Mouse (Mus musculus): ENCODE results near the gene Gm3594. TPM values are rescaled to one million over a fixed set of nuclear protein-coding genes. Genes with fewer than 3 reads are reported as not detected.
"Not testable (repeated sequence)": the region's sequence is repeated elsewhere in the genome, so short reads cannot be mapped to it uniquely, and the experiment has no call there.

The Gm3594 gene
- not detected in 2 replicates for total RNA-seq (2012; rRNA removed)
- total RNA-seq (2014; rRNA removed), result not detected in 2 replicates
- polyA plus RNA-seq (2012; ENCODE audit: insufficient read length, low read depth), result not detected in 2 replicates

DNA sequence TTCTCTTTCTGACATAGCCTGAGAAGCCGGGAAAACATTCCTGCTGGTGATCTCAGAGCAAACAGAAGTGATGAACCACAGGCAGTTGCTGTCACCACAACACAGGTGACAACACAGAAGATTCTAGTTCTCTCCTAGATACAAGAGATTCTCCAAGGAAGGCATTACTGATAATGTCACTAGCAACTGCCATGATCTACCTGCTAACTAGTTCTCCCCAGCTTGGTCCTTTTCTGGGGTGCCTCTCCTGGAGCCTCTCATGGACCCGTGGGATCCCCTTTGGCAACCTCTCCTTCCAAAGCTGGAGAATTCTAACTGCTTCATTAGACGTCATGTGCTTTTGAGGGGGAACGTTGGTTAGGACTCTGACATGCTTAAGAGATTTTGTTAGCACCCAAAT lies at the start of gene Gm3594:
Gm3594 (minus strand) TSS at position 101 of the 400 bp plus-strand sequence.
- H3K4me1 ChIP-seq (ENCODE audit: control insufficient read depth in 1 of 2, insufficient read depth in 2 of 2); H3K27ac ChIP-seq (ENCODE audit: insufficient read depth, low read depth); H3K9ac ChIP-seq (ENCODE audit: insufficient read depth, low read depth); H3K9me3 ChIP-seq (replicated peaks; ENCODE audit: low read length); H3K4me3 ChIP-seq (replicated peaks in 1 of 3; ENCODE audit: low read depth in 2 of 3, low read length in 2 of 3, poor library complexity in 1 of 3); H3K27me3 ChIP-seq (replicated peaks); in situ Hi-C loops (cut with MboI; ENCODE audit: low pct_ligation_motif_present, low pct_unique_long_range_greater_than_20kb, low sequenced_read_pairs); DNase-seq (ENCODE audit: extremely low read depth); H3K36me3 ChIP-seq (replicated peaks in 1 of 2; ENCODE audit: control insufficient read depth in 1 of 2, insufficient read depth in 1 of 2, low read length in 1 of 2); dilution Hi-C loops (cut with MboI; ENCODE audit: extremely low pct_ligation_motif_present, extremely low pct_unique_long_range_greater_than_20kb, low sequenced_read_pairs); H3K79me2 ChIP-seq (replicated peaks; ENCODE audit: control insufficient read depth, extremely low read depth, insufficient read depth, poor library complexity, severe bottlenecking); H3K4me2 ChIP-seq (ENCODE audit: insufficient read depth, low read depth, poor library complexity, severe bottlenecking): not testable (repeated sequence)

DNA sequence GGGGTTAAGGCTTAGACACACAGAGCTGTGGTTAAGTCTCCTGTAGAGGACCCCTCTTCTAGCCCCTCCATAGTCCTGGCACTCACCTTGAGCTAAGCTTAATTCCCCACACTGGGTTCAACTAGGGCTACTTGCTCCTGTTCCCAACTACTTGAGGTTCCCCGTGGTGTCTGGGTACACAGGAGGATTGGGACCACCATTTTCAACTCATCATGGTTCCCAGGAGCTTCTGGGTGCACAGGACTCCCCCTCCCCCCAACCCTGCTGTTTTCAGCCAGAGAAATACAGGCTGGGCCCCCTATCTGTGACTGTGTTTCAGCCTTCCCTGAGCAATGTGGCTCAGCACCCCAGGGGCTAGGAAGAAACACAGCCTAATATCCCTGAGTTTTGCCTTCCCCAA lies 41.9 kb upstream of the Gm3594 start:
- dilution Hi-C loops (cut with MboI; ENCODE audit: extremely low pct_ligation_motif_present, extremely low pct_unique_long_range_greater_than_20kb, low sequenced_read_pairs); H3K4me1 ChIP-seq (ENCODE audit: control insufficient read depth in 1 of 2, insufficient read depth in 2 of 2); DNase-seq (ENCODE audit: extremely low read depth); H3K9ac ChIP-seq (ENCODE audit: insufficient read depth, low read depth); H3K79me2 ChIP-seq (replicated peaks; ENCODE audit: control insufficient read depth, extremely low read depth, insufficient read depth, poor library complexity, severe bottlenecking); H3K27me3 ChIP-seq (replicated peaks); H3K27ac ChIP-seq (ENCODE audit: insufficient read depth, low read depth); H3K9me3 ChIP-seq (replicated peaks; ENCODE audit: low read length); H3K4me3 ChIP-seq (replicated peaks in 1 of 3; ENCODE audit: low read depth in 2 of 3, low read length in 2 of 3, poor library complexity in 1 of 3); H3K36me3 ChIP-seq (replicated peaks in 1 of 2; ENCODE audit: control insufficient read depth in 1 of 2, insufficient read depth in 1 of 2, low read length in 1 of 2); H3K4me2 ChIP-seq (ENCODE audit: insufficient read depth, low read depth, poor library complexity, severe bottlenecking); in situ Hi-C loops (cut with MboI; ENCODE audit: low pct_ligation_motif_present, low pct_unique_long_range_greater_than_20kb, low sequenced_read_pairs): not testable (repeated sequence)

GRCm38 (mm10) chr14:6485541-6485940 lies 41.1 kb upstream of the Gm3594 start:
- DNase-seq (ENCODE audit: extremely low read depth); H3K4me3 ChIP-seq (replicated peaks in 1 of 3; ENCODE audit: low read depth in 2 of 3, low read length in 2 of 3, poor library complexity in 1 of 3); H3K27me3 ChIP-seq (replicated peaks); H3K4me2 ChIP-seq (ENCODE audit: insufficient read depth, low read depth, poor library complexity, severe bottlenecking); H3K9me3 ChIP-seq (replicated peaks; ENCODE audit: low read length); H3K27ac ChIP-seq (ENCODE audit: insufficient read depth, low read depth); in situ Hi-C loops (cut with MboI; ENCODE audit: low pct_ligation_motif_present, low pct_unique_long_range_greater_than_20kb, low sequenced_read_pairs); H3K4me1 ChIP-seq (ENCODE audit: control insufficient read depth in 1 of 2, insufficient read depth in 2 of 2); H3K79me2 ChIP-seq (replicated peaks; ENCODE audit: control insufficient read depth, extremely low read depth, insufficient read depth, poor library complexity, severe bottlenecking); H3K9ac ChIP-seq (ENCODE audit: insufficient read depth, low read depth); H3K36me3 ChIP-seq (replicated peaks in 1 of 2; ENCODE audit: control insufficient read depth in 1 of 2, insufficient read depth in 1 of 2, low read length in 1 of 2); dilution Hi-C loops (cut with MboI; ENCODE audit: extremely low pct_ligation_motif_present, extremely low pct_unique_long_range_greater_than_20kb, low sequenced_read_pairs): not testable (repeated sequence)

- H3K4me1 ChIP-seq (ENCODE audit: control insufficient read depth in 1 of 2, insufficient read depth in 2 of 2); H3K4me2 ChIP-seq (ENCODE audit: insufficient read depth, low read depth, poor library complexity, severe bottlenecking); dilution Hi-C loops (cut with MboI; ENCODE audit: extremely low pct_ligation_motif_present, extremely low pct_unique_long_range_greater_than_20kb, low sequenced_read_pairs); H3K27me3 ChIP-seq (replicated peaks); H3K79me2 ChIP-seq (replicated peaks; ENCODE audit: control insufficient read depth, extremely low read depth, insufficient read depth, poor library complexity, severe bottlenecking); DNase-seq (ENCODE audit: extremely low read depth); H3K27ac ChIP-seq (ENCODE audit: insufficient read depth, low read depth); H3K9me3 ChIP-seq (replicated peaks; ENCODE audit: low read length); in situ Hi-C loops (cut with MboI; ENCODE audit: low pct_ligation_motif_present, low pct_unique_long_range_greater_than_20kb, low sequenced_read_pairs); H3K4me3 ChIP-seq (replicated peaks in 1 of 3; ENCODE audit: low read depth in 2 of 3, low read length in 2 of 3, poor library complexity in 1 of 3); H3K36me3 ChIP-seq (replicated peaks in 1 of 2; ENCODE audit: control insufficient read depth in 1 of 2, insufficient read depth in 1 of 2, low read length in 1 of 2); H3K9ac ChIP-seq (ENCODE audit: insufficient read depth, low read depth): not testable (repeated sequence)
Measured at GRCm38 (mm10) chr14:6482126-6482525, 37.7 kb upstream of the Gm3594 start.

- H3K9me3 ChIP-seq (replicated peaks; ENCODE audit: low read length); H3K27me3 ChIP-seq (replicated peaks); H3K4me3 ChIP-seq (replicated peaks in 1 of 3; ENCODE audit: low read depth in 2 of 3, low read length in 2 of 3, poor library complexity in 1 of 3); H3K4me2 ChIP-seq (ENCODE audit: insufficient read depth, low read depth, poor library complexity, severe bottlenecking); in situ Hi-C loops (cut with MboI; ENCODE audit: low pct_ligation_motif_present, low pct_unique_long_range_greater_than_20kb, low sequenced_read_pairs); H3K9ac ChIP-seq (ENCODE audit: insufficient read depth, low read depth); H3K36me3 ChIP-seq (replicated peaks in 1 of 2; ENCODE audit: control insufficient read depth in 1 of 2, insufficient read depth in 1 of 2, low read length in 1 of 2); DNase-seq (ENCODE audit: extremely low read depth); H3K4me1 ChIP-seq (ENCODE audit: control insufficient read depth in 1 of 2, insufficient read depth in 2 of 2); H3K27ac ChIP-seq (ENCODE audit: insufficient read depth, low read depth); dilution Hi-C loops (cut with MboI; ENCODE audit: extremely low pct_ligation_motif_present, extremely low pct_unique_long_range_greater_than_20kb, low sequenced_read_pairs); H3K79me2 ChIP-seq (replicated peaks; ENCODE audit: control insufficient read depth, extremely low read depth, insufficient read depth, poor library complexity, severe bottlenecking): not testable (repeated sequence)
Measured at GRCm38 (mm10) chr14:6471856-6472255, 27.4 kb upstream of the Gm3594 start.

- H3K27ac ChIP-seq (ENCODE audit: insufficient read depth, low read depth); H3K79me2 ChIP-seq (replicated peaks; ENCODE audit: control insufficient read depth, extremely low read depth, insufficient read depth, poor library complexity, severe bottlenecking); H3K27me3 ChIP-seq (replicated peaks); DNase-seq (ENCODE audit: extremely low read depth); H3K4me2 ChIP-seq (ENCODE audit: insufficient read depth, low read depth, poor library complexity, severe bottlenecking); H3K4me1 ChIP-seq (ENCODE audit: control insufficient read depth in 1 of 2, insufficient read depth in 2 of 2); in situ Hi-C loops (cut with MboI; ENCODE audit: low pct_ligation_motif_present, low pct_unique_long_range_greater_than_20kb, low sequenced_read_pairs); H3K9me3 ChIP-seq (replicated peaks; ENCODE audit: low read length); H3K36me3 ChIP-seq (replicated peaks in 1 of 2; ENCODE audit: control insufficient read depth in 1 of 2, insufficient read depth in 1 of 2, low read length in 1 of 2); H3K4me3 ChIP-seq (replicated peaks in 1 of 3; ENCODE audit: low read depth in 2 of 3, low read length in 2 of 3, poor library complexity in 1 of 3); H3K9ac ChIP-seq (ENCODE audit: insufficient read depth, low read depth); dilution Hi-C loops (cut with MboI; ENCODE audit: extremely low pct_ligation_motif_present, extremely low pct_unique_long_range_greater_than_20kb, low sequenced_read_pairs): not testable (repeated sequence)
Measured at GRCm38 (mm10) chr14:6440774-6441173, 3.6 kb downstream of the Gm3594 start.

Measured in CH12.LX (cell line).